Mouse (Mus musculus) testis, adult 2 months (tissue): ENCODE results near the gene Tssc4. TPM values are rescaled to one million over a fixed set of nuclear protein-coding genes. Genes with fewer than 3 reads are reported as not detected.
A peak's percentile ranks its signal among the peaks of the same experiment; 100 is the strongest.

ENCODE experiments used
- H3K27ac ChIP-seq: fragments of 200-500 bp; 2 replicates; pipeline ENCODE4 v1.5.1; 2012; ENCODE audit warnings: low read depth, low read length; ENCODE audit not compliant: control insufficient read depth, insufficient read depth
- H3K27me3 ChIP-seq: fragments of 200-500 bp; 2 replicates; pipeline ENCODE4 v1.6.1; 2012; ENCODE audit warnings: mild to moderate bottlenecking, low read length, moderate library complexity; ENCODE audit not compliant: control insufficient read depth, insufficient read depth
- H3K36me3 ChIP-seq: fragments of 200-500 bp; 2 replicates; pipeline ENCODE4 v1.6.1; 2012; ENCODE audit warnings: mild to moderate bottlenecking, low read length; ENCODE audit not compliant: control insufficient read depth, insufficient read depth
- H3K4me1 ChIP-seq: fragments of 200-500 bp; 2 replicates; pipeline ENCODE4 v1.6.1; 2012; ENCODE audit warnings: low read length; ENCODE audit not compliant: control insufficient read depth, insufficient read depth
- H3K4me3 ChIP-seq: fragments of 200-500 bp; 2 replicates; pipeline ENCODE4 v1.5.1; 2012; ENCODE audit warnings: low read depth, mild to moderate bottlenecking, low read length, moderate library complexity, mixed read lengths; ENCODE audit not compliant: control insufficient read depth
- CTCF ChIP-seq: fragments of 200-500 bp; IDR thresholded peaks from 2 replicates; pipeline ENCODE4 v1.5.1; 2012; ENCODE audit warnings: low read depth, mild to moderate bottlenecking, inconsistent platforms, low read length, moderate library complexity; ENCODE audit not compliant: control insufficient read depth, insufficient read depth, insufficient replicate concordance
- POLR2A ChIP-seq: fragments of 200-500 bp; IDR thresholded peaks from 2 replicates; pipeline ENCODE4 v1.6.1; 2012; ENCODE audit warnings: low read depth, mild to moderate bottlenecking, inconsistent platforms, low read length, moderate library complexity; ENCODE audit not compliant: control insufficient read depth
- polyA plus RNA-seq: library from polyadenylated mRNA; depleted of rRNA; stranded (reverse); fragments of >200 nt; gene quantifications from 2 replicates; pipeline ENCODE4 v1.2.3, GENCODE M21; 2012; rRNA removed

Gene Tssc4
- polyA plus RNA-seq: 43.1 and 43.7 TPM in 2 replicates

DNA sequence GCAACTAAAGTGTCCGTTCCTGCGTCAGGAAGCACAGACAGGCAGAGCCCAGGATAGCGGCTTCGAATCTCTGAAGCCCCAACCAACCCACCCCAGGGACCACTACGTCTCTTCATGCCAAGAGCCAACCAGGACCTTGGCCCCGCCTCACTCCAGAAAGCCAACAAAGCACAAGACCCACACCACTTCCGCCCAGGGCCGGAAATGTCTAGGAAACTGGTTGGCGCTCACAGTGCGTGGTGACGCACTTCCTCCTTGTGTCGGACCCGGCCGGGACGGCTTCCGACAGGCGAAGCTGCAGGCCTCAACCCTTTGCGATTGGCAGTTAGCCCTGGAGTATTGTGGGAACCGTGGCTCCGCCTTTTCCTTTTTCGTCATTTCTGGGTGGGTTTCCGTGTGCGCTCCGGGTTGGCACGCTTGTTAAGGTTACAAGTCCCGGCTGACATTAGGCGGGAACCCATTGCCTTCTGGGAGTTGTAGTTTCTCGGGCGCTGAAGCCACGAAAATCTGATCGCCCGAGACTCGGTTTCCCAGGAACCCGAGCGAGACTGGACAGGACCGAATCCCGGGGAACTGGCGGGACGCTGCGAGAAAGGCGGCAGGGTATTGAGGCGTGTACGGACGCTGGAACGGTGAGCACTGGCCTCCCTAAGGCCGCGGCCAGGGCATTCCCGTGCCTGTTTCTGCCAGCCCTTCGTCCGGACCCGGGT is at the start of gene Tssc4:
Gene Tssc4 (plus strand): TSS at position 368 of the 710 bp plus-strand sequence.
- H3K4me1 ChIP-seq: peaks cover 15% of the 10 kb centered on the region
- TF ChIP-seq CTCF (no peak), POLR2A (peak; percentile 68)
- peak within 1 kb of the TSS; percentile 90 for H3K27ac ChIP-seq
- no peaks in the 10 kb centered on the region for H3K36me3 ChIP-seq
- peak within 1 kb of the TSS; percentile 94 for H3K4me3 ChIP-seq
- no peaks in the 10 kb centered on the region for H3K27me3 ChIP-seq

DNA sequence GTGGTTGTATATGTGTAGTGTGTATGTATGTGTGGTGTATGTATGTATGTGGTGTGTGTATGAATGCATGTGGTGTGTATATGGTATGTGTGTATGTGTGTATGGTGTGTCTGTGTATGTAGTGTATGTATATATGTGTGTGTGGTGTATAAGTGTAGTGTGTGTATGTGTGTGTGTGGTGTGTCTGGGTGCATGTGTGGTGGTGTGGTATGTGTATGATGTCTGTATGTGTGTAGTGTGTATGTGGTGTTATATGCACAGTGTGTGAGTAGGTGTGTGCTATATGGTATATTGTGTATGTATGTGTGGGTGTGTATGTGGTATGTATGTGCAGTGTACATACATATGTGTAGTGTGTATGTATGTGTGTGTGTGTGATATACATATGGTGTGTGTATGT is 49.0 kb upstream of the Tssc4 start:
- Histone ChIP-seq H3K4me1 (no peaks in the 10 kb centered on the region; the same call in 1 of the 2 replicates), H3K27me3 (no peaks in the 10 kb centered on the region), H3K36me3 (no peaks in the 10 kb centered on the region), H3K27ac (no peak overlapping the region), H3K4me3 (no peak overlapping the region)
- TF ChIP-seq CTCF (no peak), POLR2A (no peak)

DNA sequence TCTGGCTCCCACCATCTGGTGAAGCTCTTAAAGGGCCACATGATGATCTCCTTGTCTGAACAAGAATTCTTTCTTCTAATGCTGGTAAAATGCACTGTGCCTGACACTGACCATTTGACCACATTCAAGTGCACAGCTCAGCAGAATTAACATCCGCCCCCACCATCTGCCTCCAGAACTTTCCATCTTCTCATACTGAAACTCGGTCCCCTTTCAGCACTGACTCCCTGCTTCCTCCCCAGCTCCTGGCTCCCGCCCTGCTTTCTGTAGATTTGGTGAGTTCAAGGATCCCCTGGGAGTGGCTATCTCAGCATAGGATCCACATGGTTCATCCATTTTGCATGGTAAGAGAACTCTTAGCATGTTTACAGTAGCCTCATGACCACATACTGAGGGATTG is 48.3 kb upstream of the Tssc4 start:
- TF ChIP-seq POLR2A: no peak
- TF ChIP-seq CTCF: no peak
- Histone ChIP-seq H3K4me1 (no peaks in the 10 kb centered on the region; the same call in 1 of the 2 replicates), H3K4me3 (no peak overlapping the region), H3K27ac (no peak overlapping the region), H3K36me3 (no peaks in the 10 kb centered on the region), H3K27me3 (no peaks in the 10 kb centered on the region)

DNA sequence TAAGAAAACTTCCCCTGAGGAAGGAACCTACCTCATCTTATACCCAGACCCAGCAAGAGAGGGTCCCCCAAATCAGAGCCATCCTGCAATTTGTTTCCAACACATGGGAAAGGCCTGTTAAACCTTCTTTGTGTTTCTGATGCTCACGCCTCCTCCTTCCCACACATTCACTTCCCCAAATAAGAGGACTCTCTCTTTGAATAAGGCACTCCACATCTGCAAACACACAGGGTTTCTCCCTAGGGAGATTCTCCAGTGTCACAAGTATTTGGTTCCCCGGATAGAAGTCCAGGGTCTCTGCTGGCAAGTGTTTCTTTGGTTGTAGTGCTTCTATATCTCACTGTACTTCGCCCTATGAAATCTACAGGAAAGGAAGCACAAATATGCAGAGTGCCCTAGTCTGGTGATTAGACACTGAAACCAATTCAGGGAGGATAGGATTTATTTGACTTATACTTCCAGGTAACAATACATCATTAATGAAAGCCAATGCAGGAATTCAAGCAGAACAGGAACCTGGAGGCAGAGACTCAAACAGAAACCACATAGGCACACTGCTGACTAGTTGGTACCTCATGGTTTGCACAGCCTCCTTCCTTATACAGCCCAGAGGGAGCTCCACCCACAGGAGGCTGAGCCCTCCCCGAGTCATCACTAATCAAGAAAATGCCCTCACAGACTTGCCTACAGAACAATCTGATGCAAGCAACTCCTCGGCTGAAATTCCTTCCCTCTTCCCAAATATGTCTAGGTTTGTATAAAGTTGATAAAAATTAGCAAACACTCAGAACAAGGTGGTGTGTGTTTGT is 47.5 kb upstream of the Tssc4 start:
- Histone ChIP-seq H3K27ac (no peak overlapping the region), H3K27me3 (no peaks in the 10 kb centered on the region), H3K36me3 (no peaks in the 10 kb centered on the region), H3K4me1 (no peaks in the 10 kb centered on the region), H3K4me3 (no peak overlapping the region)
- no peak for TF ChIP-seq CTCF
- TF ChIP-seq POLR2A: no peak

DNA sequence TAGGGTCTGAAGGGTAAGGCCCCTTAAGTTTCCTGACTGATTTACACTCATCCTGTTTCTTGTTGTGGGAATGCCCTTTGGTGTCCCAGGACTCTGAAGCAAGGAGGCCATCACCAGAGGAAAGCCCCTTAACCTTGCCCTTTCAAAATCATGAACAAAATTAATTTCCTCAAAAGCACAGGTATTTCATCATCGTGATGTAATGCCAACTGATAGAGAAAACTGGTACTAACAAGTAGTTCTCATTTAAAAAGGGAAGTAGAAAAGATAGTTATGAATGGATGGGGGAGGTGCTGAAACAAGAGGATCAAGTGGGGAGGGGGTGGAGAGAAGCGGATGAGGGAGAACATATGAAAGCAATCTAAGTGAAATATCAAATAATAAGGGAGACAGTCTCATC is 45.5 kb upstream of the Tssc4 start:
- no peaks in the 10 kb centered on the region for H3K27me3 ChIP-seq
- no peaks in the 10 kb centered on the region for H3K4me1 ChIP-seq
- no peak overlapping the region for H3K27ac ChIP-seq
- no peak overlapping the region for H3K4me3 ChIP-seq
- H3K36me3 ChIP-seq: no peaks in the 10 kb centered on the region
- TF ChIP-seq POLR2A (no peak), CTCF (no peak)

DNA sequence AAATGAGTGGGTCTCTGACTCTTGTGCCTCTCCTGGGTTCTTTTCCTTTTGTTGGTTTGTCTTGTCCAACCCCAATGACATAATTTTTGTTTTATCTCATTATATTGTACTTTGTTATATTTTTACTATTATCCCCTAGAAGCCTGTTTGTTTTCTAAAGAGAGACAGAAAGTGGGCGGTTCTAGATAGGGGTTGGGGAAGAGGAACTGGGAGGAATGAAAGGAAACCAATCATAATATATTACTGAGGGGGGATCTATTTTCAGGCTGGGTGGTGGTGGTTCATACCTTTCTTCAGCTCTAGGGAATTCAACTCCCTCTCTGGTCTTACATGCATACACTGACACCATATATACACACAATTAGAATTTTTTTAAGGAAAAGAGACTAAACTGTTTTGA is 44.8 kb upstream of the Tssc4 start:
- Histone ChIP-seq H3K36me3 (no peaks in the 10 kb centered on the region), H3K4me3 (no peak overlapping the region), H3K27ac (no peak overlapping the region), H3K27me3 (no peaks in the 10 kb centered on the region), H3K4me1 (no peaks in the 10 kb centered on the region)
- no peak for TF ChIP-seq POLR2A

DNA sequence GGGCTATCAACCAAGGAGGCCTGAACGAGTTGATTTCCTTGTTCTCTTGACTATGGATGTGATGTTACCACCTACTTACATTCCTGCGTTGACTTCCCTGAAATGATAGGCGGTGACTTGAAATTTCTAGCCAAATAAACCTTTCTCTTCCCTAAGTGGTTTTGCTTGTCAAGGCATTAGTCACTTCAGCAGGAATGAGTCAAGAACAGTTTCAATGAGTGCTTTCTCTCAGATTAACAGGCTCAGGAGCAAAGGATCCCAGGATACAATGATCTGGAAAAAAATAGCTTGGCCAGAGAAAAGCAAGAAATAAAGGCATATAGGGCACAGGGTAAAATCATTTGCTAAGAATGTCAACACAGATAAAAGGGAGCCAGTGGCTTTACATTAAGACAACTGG is 43.6 kb upstream of the Tssc4 start:
- H3K27me3 ChIP-seq: no peaks in the 10 kb centered on the region
- H3K36me3 ChIP-seq: no peaks in the 10 kb centered on the region
- no peak for TF ChIP-seq CTCF
- no peak for TF ChIP-seq POLR2A
- H3K4me1 ChIP-seq: no peaks in the 10 kb centered on the region
- H3K4me3 ChIP-seq: no peak overlapping the region
- no peak overlapping the region for H3K27ac ChIP-seq
